Mouse (Mus musculus) cerebellum, adult 8-10 months (tissue): Measurements from ENCODE around the gene Sco2.

Experiments
- DNase-seq: peaks from one replicate; pipeline ENCODE4 v3.0.0; 2022

The Sco2 gene

DNA sequence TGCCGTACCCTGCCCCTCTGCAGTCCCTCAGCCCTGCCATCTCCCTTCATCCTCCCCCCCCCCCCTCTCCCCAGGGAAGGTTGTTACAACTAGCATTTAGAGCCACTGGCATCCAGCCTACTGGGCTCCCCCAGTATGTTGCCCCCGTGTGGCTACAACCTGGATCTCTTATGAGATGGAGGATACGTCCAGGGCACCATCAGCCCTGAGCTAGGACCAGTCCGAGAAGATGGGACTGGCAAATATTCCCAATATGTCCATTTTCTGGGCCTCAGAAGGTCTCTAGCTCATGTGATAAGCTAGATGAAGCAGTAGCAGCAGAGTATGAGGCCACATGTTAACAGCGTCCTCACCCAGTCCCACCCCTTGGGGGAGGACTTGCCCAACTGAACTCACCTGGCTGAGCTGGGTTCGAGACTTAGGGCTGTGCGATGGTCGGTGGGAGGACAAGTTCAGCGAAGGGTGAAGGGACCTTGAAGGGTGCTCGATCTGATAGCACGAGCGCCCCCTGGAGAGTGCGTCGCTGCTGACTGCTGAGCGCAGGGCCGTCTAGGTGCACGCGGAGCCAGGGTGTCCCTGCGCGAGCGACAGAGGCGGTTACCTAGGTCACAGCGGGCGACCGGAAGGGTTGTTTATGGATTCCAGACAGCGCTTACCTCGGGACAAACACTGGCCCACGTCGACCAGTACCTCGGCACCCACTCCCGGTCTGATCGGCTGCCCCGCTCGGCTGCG lies 452 bp downstream of the Sco2 start:
- DNase-seq, result peak; percentile 79

DNA sequence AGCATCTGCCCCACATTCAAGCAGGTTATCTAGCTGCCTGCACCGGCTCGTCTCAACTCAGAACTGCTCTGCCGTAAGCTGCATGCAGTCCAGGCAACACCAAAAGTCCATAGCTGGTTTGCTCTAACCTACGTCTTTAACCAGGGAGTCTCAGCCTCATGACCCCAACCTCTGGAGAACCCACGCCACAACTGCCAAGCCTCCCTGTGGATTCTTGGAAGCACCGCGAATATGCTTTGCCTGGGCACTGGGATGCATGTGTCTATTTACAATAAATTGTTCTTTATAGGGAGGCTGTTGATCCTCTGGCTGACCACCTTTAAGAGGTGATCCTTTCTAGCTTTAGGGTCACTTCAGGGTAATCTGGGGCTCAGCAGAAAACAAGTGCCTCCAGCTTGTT lies 1.1 kb downstream of the Sco2 start:
- no peak for DNase-seq

DNA sequence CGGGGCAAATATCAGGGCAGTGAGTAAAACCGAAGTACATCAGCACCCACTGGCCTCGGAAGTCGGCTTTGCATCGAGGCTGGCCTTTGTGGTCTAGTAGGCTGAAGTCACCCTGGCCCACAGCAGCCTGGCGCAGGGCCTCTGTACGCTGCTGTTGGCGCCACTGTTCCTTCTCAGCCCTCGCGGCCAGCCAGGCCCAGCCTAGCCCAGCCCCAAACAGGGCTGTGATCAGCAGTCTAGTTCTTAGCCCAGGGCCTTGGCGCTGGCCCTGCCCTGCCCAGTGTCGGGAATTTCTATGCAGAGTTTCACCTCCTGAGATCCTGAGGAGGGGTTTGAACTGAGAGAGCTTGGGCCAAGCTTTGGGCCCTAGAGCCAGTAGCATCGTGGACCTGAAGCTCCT lies 1.6 kb downstream of the Sco2 start:
- DNase-seq, result no peak

- DNase-seq, result peak; percentile 87
Observed at GRCm38 (mm10) chr15:89365141-89365551, 8.5 kb downstream of the Sco2 start.

DNA sequence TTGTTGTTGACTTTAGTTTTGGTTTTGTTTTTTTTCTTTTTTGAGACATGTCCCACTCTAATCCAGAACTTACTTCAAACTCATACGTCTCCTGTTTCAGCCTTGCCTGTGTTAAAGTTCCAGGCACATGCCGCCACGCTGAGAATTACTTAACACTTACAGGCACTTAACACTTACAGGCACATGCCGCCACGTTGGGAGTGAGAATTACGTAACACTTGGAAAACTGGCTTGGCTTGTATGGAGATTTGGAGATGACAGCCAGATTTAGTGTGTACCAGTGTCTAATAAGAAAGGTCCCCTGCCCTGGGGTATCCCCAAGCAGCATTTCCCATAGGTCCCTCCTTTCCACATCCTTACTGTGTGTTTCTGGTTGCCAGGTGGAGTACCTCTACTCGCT lies 10.6 kb downstream of the Sco2 start:
- no peak for DNase-seq

- DNase-seq, result no peak
Observed at GRCm38 (mm10) chr15:89358784-89359183, 14.9 kb downstream of the Sco2 start.

- no peak for DNase-seq
Observed at GRCm38 (mm10) chr15:89356372-89356771, 17.3 kb downstream of the Sco2 start.

GRCm38 (mm10) chr15:89355241-89356187 lies 18.1 kb downstream of the Sco2 start, which contains the start of the genes Lmf2 and Ncaph2:
Lmf2 (minus strand) TSS chr15:89355659.
Ncaph2 (plus strand) TSS chr15:89355719.
- DNase-seq, result peak; percentile 93

GRCm38 (mm10) chr15:89354455-89354854 lies 19.2 kb downstream of the Sco2 start:
- no peak for DNase-seq

DNA sequence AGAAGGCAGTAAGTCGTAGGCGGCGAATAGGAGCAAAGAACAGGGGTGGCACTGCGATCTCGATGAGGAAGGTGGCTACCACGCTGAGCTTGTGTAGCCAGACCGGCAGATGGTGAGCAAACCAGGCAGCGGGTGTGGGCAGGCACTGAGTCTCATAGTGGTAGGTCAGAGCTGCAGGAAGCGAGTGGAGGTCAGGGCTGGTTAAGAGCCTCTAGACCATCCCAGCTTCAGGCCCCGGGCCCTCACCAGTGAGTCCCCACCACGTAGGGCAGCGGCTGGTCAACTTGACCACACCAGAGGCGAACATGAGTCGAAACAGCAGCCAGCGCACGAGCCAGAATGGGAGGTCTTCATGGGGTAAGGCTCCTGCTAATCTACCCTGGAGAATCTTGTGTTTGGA lies 19.8 kb downstream of the Sco2 start:
- no peak for DNase-seq

GRCm38 (mm10) chr15:89352795-89353194 lies 20.9 kb downstream of the Sco2 start:
- DNase-seq, result no peak

DNA sequence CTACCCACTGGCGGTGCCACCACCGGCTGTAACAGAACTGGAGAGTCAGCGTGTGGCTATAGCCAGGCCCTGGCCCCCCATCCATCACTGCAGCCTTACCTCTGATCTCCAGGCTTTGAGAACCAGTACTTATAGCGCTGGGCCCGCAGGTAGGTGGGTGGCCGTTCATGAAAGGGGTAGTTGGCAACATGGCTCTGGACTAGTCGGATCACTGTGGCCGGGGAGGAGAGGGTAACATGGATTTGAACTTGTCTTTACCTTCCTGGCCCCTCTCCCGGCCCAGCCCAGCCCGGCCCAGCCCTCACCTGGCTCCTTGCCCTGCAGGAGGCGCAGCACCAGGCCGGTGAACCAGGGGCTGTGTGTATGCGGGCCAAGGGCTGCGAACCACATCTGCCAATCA lies 21.6 kb downstream of the Sco2 start:
- DNase-seq, result no peak

DNA sequence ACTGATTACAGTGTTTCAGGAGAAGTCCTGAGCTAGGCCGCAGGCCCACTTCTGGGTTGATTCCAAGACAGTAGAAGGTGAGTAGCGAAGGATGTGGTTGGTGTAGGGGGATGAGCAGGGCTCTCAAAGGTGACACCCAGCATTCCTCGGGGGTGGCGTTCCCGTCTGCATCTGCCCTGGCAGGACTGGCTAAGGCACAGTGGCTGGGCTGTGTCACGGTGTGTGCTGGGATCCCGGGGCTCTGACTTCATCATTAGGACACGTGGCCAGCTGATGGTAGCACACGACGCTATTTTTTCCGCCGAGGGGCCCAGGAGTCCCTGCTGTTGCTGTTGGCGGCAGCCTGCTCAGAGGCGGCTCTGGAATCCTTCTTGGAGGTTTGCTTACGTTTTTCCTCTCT lies 22.3 kb downstream of the Sco2 start:
- no peak for DNase-seq

GRCm38 (mm10) chr15:89350447-89350846 lies 23.2 kb downstream of the Sco2 start:
- no peak for DNase-seq

DNA sequence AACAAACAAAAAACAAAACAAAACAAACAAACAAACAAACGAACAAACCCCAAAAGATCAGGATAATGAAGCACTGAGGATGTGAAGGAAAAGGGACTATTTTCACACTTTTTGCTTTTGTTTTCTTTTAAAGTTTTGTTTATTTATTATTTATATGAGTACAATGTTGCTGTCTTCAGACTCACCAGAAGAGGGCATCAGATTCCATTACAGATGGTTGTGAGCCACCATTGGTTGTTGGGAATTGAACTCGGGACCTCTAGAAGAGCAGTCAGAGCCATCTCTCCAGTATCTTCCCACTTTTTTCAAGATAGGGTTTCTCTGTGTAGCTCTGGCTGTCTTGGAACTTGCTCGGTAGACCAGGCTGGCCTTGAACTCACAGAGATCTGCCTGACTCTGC lies 30.3 kb downstream of the Sco2 start:
- DNase-seq, result no peak

- DNase-seq, result no peak
Observed at GRCm38 (mm10) chr15:89341678-89342077, 32.0 kb downstream of the Sco2 start.

DNA sequence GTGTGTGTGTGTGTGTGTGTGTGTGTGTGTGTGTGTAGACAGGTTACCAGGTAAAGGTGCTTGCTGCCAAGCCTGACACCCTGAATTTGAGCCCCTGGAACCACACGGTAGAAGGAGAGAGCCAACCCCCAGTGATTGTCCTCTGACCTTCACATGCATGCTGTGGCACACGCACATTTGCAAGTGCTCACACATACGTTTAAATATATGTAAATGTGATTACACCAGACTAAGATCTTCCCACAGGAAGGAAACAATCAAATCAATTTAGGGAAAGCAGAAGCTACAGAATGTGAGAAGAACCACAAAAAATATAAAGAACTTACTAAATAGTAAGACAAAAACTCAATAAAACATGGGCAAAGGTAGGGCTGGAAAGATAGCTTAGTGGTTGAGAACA lies 33.5 kb downstream of the Sco2 start:
- DNase-seq, result no peak

GRCm38 (mm10) chr15:89339696-89340095 lies 34.0 kb downstream of the Sco2 start:
- no peak for DNase-seq

DNA sequence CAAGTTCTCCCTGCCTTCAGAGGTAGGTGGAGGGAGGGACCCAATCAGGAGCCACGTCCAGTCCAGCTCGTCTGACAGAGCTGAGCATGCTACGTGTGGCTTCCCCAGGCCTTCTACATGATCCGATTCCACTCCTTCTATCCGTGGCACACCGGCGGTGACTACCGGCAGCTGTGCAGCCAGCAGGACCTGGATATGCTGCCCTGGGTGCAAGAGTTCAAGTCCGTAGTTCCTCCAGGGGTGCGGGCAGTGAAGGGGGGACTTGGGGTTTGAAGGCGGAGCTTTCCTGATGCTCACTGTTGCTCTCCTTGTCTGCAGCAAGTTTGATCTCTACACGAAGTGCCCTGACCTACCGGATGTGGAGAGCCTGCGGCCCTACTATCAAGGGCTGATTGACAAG lies 37.2 kb downstream of the Sco2 start:
- no peak for DNase-seq

DNA sequence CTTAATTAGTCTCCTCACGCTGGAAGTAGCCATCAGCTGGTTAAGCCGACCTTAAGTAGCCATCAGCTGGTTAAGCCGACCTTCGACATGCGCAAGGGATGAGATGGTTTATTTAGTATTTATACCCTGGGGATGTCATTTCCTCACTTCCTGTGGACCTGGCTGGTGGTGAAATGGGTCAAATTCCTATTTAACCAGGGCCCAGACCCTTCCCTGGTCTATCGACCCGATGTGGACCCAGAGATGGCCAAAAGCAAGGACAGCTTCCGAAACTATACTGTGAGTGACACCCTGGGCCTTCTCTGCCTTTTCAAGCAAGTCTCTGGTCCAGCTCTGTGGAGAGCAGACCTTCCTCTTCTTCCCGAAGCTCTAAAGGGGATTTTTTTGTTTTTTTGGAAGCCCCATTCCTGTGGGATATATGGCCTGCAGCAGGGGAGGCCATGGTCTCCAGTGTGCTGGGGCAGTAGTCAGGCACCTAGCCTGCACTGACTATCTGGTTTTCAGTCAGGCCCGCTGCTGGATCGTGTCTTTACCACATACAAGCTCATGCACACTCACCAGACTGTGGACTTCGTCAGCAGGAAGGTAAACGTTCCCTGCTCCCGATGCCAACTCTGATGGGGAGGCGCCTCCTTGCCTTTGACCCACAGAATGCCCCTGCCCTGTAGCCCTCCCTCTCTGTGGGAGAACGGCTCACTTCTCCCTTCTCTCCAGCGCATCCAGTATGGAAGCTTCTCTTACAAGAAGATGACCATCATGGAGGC lies 38.7 kb downstream of the Sco2 start:
- DNase-seq, result no peak

DNA sequence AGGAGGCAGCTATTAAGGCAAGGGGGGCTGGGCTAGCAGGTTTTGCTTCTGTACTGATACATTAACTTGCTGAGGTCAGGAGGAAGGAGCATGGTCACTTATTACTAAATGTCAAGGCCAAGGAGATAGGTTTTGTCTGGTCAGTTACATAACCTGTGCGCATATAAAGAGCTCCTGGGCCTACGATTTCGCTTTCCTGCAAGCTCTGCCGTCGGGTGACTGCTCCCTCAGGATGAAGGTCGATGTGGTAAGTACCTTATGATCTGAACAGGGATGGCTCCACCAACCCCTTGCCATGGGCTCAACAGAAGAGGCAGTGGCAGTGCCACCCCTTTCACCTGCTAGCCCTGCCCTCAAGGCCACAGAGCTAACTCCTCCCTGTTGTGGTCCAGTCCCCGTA lies 39.4 kb downstream of the Sco2 start, which contains the start of gene Miox:
Miox (plus strand) TSS at position 128 of the 400 bp plus-strand sequence.
- DNase-seq, result no peak

GRCm38 (mm10) chr15:89326441-89326840 lies 47.2 kb downstream of the Sco2 start:
- no peak for DNase-seq

DNA sequence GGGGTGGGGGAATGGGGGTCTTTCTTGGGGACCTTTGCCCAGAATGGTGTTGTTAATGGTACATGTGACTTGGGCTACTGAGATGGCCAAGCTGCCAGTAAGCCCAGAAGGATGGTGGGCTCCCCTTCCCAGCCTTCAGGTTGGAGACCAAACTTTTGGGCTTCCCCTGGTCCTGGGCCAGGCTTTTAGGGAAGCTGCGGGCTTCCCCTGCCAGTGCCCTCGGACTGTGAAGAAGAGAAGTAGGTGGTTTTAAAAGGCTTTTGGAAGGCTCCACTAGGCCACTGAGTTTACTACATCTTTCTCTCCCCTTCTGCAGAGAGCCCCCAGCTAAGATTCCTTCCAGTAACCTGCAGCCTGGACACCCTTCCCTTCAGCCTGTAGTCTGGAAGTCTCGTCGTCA lies 50.0 kb downstream of the Sco2 start:
- DNase-seq, result no peak
